Mouse (Mus musculus): ENCODE data around the gene Gm14597. TPM values are rescaled to one million over a fixed set of nuclear protein-coding genes. Genes with fewer than 3 reads are reported as not detected.
"Not testable (repeated sequence)": the region's sequence is repeated elsewhere in the genome, so short reads cannot be mapped to it uniquely, and the experiment has no call there.

Gene Gm14597
- polyA plus RNA-seq (2012; ENCODE audit: insufficient read depth, insufficient read length, missing spikeins), result not detected in 2 replicates

- not testable (repeated sequence) for H3K4me1 ChIP-seq (ENCODE audit: control insufficient read depth, insufficient read depth, low read length); H3K27ac ChIP-seq (ENCODE audit: insufficient read depth, low read depth, low read length)
- H3K4me3 ChIP-seq (ENCODE audit: insufficient read depth, low read length), result peak within 1 kb of the TSS; percentile 60
Observed at GRCm38 (mm10) chrX:53608879-53609278, at the start of gene Gm14597. Gm14597 (minus strand) TSS chrX:53608979.

DNA sequence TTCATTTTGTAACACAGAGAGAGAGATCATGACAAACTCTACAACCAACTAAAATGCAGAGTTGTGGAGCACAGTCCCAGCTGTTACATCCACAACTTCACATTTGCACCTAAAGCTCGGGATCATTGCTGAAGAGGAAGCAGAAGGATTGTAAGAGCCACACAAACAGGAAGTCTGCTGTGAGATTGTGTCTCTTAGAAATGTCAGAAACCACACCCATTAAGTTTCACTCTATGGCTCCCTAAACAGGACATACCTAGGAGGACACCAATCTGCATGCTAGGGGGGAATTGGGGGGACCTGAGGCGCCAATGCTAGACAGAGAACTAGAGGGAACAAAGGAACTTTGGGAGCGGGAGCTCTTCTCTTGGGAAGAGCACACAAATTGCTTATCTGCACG, 44.1 kb upstream of the Gm14597 start:
- H3K27ac ChIP-seq (ENCODE audit: insufficient read depth, low read depth, low read length); H3K4me3 ChIP-seq (ENCODE audit: insufficient read depth, low read length); H3K4me1 ChIP-seq (ENCODE audit: control insufficient read depth, insufficient read depth, low read length): not testable (repeated sequence)

- TF ChIP-seq POLR2A (IDR thresholded peaks at IDR 0.05; ENCODE audit: borderline replicate concordance, low read depth, low read length), result no peak
- TF ChIP-seq CTCF (IDR thresholded peaks at IDR 0.05; ENCODE audit: low read depth, low read length), result no peak
- no peak overlapping the region for H3K27ac ChIP-seq (ENCODE audit: insufficient read depth, low read depth, low read length)
- H3K4me3 ChIP-seq (ENCODE audit: insufficient read depth, low read length), result no peak overlapping the region
Observed at GRCm38 (mm10) chrX:53645885-53646284, 37.1 kb upstream of the Gm14597 start.

GRCm38 (mm10) chrX:53642980-53643961, 34.5 kb upstream of the Gm14597 start, which contains the start of gene Rtl8a:
Rtl8a (minus strand) TSS chrX:53643682.
- H3K27ac ChIP-seq (ENCODE audit: insufficient read depth, low read depth, low read length); H3K4me1 ChIP-seq (ENCODE audit: control insufficient read depth, insufficient read depth, low read length): not testable (repeated sequence)
- H3K4me3 ChIP-seq (ENCODE audit: insufficient read depth, low read length), result peak within 1 kb of the TSS; percentile 25

More at GRCm38 (mm10) chrX:53645885-53646284, 37.1 kb upstream of the Gm14597 start:
- H3K4me1 ChIP-seq (ENCODE audit: control insufficient read depth, insufficient read depth, low read length), result no peaks in the 10 kb centered on the region

DNA sequence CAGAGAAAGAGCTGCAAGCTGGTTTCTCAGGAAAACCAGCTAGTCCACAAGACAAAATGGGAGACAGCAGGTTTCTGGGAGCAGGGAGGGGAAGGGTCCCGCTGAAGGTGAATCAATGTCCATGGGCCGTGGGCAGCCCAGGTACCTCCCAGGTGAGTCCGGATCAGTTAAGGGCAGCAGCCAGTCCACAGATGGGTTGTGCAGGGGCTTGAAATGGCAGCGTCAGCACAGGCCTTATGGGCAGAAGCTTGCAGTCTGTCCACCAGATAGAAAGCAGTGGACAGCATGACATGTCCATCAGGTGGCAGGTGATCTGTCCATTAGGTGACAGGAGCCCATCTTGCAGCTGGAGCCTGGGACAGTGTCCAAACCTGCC, 33.8 kb upstream of the Gm14597 start:
- H3K4me3 ChIP-seq (ENCODE audit: insufficient read depth, low read length); H3K27ac ChIP-seq (ENCODE audit: insufficient read depth, low read depth, low read length); H3K4me1 ChIP-seq (ENCODE audit: control insufficient read depth, insufficient read depth, low read length): not testable (repeated sequence)

- not testable (repeated sequence) for H3K4me1 ChIP-seq (ENCODE audit: control insufficient read depth, insufficient read depth, low read length); H3K4me3 ChIP-seq (ENCODE audit: insufficient read depth, low read length); H3K27ac ChIP-seq (ENCODE audit: insufficient read depth, low read depth, low read length)
Observed at GRCm38 (mm10) chrX:53638107-53638506, 29.3 kb upstream of the Gm14597 start.

DNA sequence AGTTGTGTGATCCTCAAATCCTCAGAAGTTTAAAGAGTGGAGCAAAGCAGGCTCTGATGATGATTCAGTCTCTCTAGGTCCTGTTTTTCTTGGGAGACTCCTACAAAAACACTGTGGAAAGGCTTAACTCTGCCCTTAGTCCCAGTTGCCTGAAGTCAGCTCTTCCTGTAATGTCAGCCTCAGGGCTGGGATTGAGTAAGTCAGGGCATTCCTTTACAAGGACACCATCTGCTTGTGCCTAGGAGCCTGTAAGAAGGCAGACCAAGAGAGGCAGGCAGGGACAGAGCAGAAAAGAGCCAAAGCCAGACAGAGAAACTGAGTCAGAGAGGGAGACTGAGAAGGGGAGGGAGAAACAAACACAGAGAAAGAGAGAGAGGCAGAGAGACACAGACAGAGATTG, 2.6 kb upstream of the Gm14597 start:
- not testable (repeated sequence) for H3K4me1 ChIP-seq (ENCODE audit: control insufficient read depth, insufficient read depth, low read length); H3K27ac ChIP-seq (ENCODE audit: insufficient read depth, low read depth, low read length); H3K4me3 ChIP-seq (ENCODE audit: insufficient read depth, low read length)

- no peaks in the 10 kb centered on the region for H3K4me1 ChIP-seq (ENCODE audit: control insufficient read depth, insufficient read depth, low read length)
- H3K4me3 ChIP-seq (ENCODE audit: insufficient read depth, low read length), result no peak overlapping the region
- no peak overlapping the region for H3K27ac ChIP-seq (ENCODE audit: insufficient read depth, low read depth, low read length)
- no peak for TF ChIP-seq POLR2A (IDR thresholded peaks at IDR 0.05; ENCODE audit: borderline replicate concordance, low read depth, low read length)
- TF ChIP-seq CTCF (IDR thresholded peaks at IDR 0.05; ENCODE audit: low read depth, low read length), result no peak
Observed at GRCm38 (mm10) chrX:53610571-53610970, 1.8 kb upstream of the Gm14597 start.

- H3K27ac ChIP-seq (ENCODE audit: insufficient read depth, low read depth, low read length), result no peak overlapping the region
- H3K4me1 ChIP-seq (ENCODE audit: control insufficient read depth, insufficient read depth, low read length), result no peaks in the 10 kb centered on the region
- TF ChIP-seq CTCF (IDR thresholded peaks at IDR 0.05; ENCODE audit: low read depth, low read length), result no peak
- TF ChIP-seq POLR2A (IDR thresholded peaks at IDR 0.05; ENCODE audit: borderline replicate concordance, low read depth, low read length), result no peak
- H3K4me3 ChIP-seq (ENCODE audit: insufficient read depth, low read length), result peak overlapping the region; percentile 60
Observed at GRCm38 (mm10) chrX:53608122-53608813, 511 bp downstream of the Gm14597 start.

DNA sequence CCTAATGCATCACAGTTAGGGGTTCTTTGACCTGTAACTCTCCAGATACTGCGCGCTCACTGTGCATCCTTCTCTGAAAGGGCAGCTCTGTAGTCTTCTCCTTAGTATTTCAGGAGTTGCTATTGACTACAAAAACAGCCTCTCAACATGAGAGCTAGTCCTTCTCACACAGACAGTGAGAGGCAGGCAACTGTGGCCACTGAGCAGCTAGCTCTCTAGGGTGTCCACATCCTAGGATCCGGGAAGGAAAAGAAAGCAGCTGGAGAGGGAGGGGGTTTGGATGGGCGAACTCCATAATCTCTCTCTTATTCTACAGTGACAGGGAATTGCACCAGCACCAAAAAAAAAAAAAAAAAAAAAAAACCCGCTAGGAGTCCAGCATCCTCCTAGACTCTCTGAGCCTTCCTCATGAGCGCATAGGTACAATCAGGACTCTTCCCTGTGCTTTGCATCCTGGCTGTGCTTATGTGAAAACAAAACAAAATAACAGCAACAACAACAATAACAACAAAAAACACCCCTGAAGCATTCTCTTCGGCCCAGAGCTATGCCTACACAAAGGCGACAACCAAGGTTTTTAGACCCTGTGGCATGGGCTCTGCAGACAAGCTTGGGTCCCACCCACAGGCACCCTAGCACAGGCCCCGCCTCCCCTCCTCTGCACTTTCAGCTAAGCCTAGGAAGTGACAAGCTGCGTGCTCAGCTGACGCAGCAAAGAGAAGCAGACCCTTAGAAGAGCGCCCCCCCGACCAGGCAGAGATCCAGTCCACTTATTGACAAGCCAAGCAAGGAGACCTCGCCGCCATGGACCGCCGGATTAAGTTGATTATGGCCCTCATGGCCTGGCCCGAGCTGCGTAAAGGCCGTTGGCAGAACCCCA, 1.3 kb downstream of the Gm14597 start, which contains the start of gene Rtl8c:
Rtl8c (plus strand) TSS at position 791 of the 880 bp plus-strand sequence.
- Histone ChIP-seq H3K27ac (ENCODE audit: insufficient read depth, low read depth, low read length) (no peak within 1 kb of the TSS), H3K4me3 (ENCODE audit: insufficient read depth, low read length) (peak within 1 kb of the TSS; percentile 60), H3K4me1 (ENCODE audit: control insufficient read depth, insufficient read depth, low read length) (no peaks in the 10 kb centered on the region)
- TF ChIP-seq POLR2A (IDR thresholded peaks at IDR 0.05; ENCODE audit: borderline replicate concordance, low read depth, low read length), result no peak
- no peak for TF ChIP-seq CTCF (IDR thresholded peaks at IDR 0.05; ENCODE audit: low read depth, low read length)

- not testable (repeated sequence) for H3K4me1 ChIP-seq (ENCODE audit: control insufficient read depth, insufficient read depth, low read length); H3K27ac ChIP-seq (ENCODE audit: insufficient read depth, low read depth, low read length); H3K4me3 ChIP-seq (ENCODE audit: insufficient read depth, low read length)
Observed at GRCm38 (mm10) chrX:53606176-53606575, 2.6 kb downstream of the Gm14597 start.

DNA sequence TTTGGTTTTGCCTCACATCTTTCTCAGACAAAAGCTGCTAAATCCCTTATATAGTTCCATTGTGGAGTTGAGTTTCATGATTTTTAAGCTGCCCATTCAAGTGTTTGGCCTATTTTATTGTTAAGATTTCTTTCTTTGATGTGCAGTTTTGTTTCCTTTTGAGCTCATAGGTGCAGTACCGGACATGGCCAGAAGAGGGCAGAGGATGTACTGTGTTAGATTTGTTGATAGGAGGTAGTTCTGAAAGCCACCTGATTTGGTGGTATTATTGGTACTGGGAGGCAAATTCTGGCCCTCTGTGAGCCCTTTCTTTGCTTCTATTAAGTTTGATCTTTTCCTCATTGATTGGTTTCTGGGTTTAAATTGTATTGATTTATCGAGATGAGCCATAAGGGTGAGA, 8.8 kb downstream of the Gm14597 start:
- H3K4me3 ChIP-seq (ENCODE audit: insufficient read depth, low read length); H3K27ac ChIP-seq (ENCODE audit: insufficient read depth, low read depth, low read length); H3K4me1 ChIP-seq (ENCODE audit: control insufficient read depth, insufficient read depth, low read length): not testable (repeated sequence)

DNA sequence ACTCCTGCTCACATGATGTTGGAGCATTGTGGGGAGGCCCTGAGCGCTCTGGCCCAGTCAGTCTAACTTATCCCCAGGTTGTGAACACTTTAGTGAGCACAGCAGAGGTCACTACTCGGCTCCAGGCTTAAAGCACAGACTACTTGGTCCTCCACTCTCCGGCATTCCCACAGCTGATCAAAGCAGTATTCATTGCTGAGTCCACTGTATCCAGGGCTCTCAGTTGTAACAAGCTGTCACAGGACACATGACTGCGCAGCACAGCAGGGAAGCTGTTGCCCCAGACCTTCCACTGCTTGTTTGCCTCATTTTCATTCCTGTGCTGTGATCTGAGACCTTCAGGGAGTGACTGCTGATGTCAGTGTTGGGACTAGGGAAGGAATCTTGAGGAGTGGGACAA, 25.4 kb downstream of the Gm14597 start:
- H3K4me3 ChIP-seq (ENCODE audit: insufficient read depth, low read length); H3K4me1 ChIP-seq (ENCODE audit: control insufficient read depth, insufficient read depth, low read length); H3K27ac ChIP-seq (ENCODE audit: insufficient read depth, low read depth, low read length): not testable (repeated sequence)

DNA sequence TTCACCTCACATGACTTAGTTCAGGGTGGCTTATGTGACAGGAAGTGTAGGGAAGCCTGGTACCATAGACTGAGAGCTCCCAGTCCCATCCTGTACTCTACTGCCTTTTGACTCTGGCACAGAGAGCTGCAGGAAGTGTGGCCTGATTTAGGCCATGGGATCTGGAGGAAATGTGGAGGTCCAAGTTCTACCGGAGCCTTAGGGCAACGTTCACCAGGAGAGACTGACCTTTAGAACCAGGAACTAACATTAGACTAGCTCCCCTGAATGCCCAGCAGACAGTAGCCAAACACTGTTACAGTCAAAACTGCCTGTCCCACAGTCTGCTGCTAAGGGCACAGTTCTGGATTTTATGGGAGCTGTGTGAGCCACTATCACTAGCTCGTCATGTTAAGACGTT, 27.4 kb downstream of the Gm14597 start:
- not testable (repeated sequence) for H3K4me1 ChIP-seq (ENCODE audit: control insufficient read depth, insufficient read depth, low read length); H3K27ac ChIP-seq (ENCODE audit: insufficient read depth, low read depth, low read length)

More for the DNA sequence above, 27.4 kb downstream of the Gm14597 start:
- not testable (repeated sequence) for H3K4me3 ChIP-seq (ENCODE audit: insufficient read depth, low read length)
